Mouse (Mus musculus): ENCODE results near the gene Cdh13. TPM values are rescaled to one million over a fixed set of nuclear protein-coding genes. Genes with fewer than 3 reads are reported as not detected.

Gene Cdh13
- polyA plus RNA-seq, 1 experiment = 30.7 TPM

GRCm38 (mm10) chr8:118381641-118382040 lies 98.1 kb downstream of the Cdh13 start:
- Histone ChIP-seq H3K4me1 (ENCODE audit: control insufficient read depth, insufficient read depth, insufficient read length, low read length) (peaks cover 4% of the 10 kb centered on the region), H3K4me3 (ENCODE audit: insufficient read depth, low read depth, low read length) (no peak overlapping the region), H3K27ac (replicated peaks; ENCODE audit: low read depth, low read length) (no peak overlapping the region)

- Histone ChIP-seq H3K4me3 (ENCODE audit: insufficient read depth, low read depth, low read length) (no peak overlapping the region), H3K27ac (replicated peaks; ENCODE audit: low read depth, low read length) (no peak overlapping the region), H3K4me1 (ENCODE audit: control insufficient read depth, insufficient read depth, insufficient read length, low read length) (peaks cover 4% of the 10 kb centered on the region)
Measured at GRCm38 (mm10) chr8:118384314-118384713, 100.8 kb downstream of the Cdh13 start.

GRCm38 (mm10) chr8:118389456-118389855 lies 105.9 kb downstream of the Cdh13 start:
- H3K27ac ChIP-seq (replicated peaks; ENCODE audit: low read depth, low read length) = no peak overlapping the region
- no peak overlapping the region for H3K4me3 ChIP-seq (ENCODE audit: insufficient read depth, low read depth, low read length)
- H3K4me1 ChIP-seq (ENCODE audit: control insufficient read depth, insufficient read depth, insufficient read length, low read length) = peaks cover 3% of the 10 kb centered on the region; the same call in 1 of the 2 replicates

DNA sequence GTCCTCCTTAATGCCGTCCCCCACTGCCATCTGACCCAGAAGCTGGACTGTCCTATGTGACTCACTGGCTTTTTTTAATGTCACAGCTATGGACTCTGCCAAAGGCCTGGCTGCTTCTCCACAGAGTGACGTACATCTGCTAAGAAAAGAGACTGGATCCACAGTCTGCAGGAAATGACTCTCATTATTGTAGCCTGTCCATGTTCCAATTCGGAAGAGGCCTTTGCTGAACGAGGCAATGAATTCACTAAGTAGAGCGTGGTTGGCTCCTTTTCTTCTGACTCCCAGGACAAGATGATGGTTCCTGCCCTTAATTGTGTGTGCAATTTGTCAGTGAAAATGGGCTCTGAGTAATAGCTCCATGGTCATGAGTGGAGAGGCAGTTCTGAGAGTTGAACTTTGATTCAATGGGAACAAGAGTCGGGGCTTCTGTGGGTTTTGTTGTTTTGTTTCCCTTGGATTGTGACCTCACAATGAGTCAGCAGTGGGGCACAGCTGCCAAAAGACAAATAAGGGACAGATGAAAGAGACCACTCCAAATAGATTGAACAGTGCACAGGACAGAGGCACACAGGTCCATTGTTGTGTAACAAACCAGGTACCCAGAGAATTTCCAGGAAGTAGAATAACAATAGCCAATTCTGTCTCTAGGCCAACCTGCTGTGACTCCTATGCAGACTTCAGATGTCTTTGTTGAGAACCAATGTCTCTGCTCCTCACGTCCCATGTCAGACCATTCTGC lies 110.5 kb downstream of the Cdh13 start:
- peaks cover 11% of the 10 kb centered on the region; the same call in 1 of the 2 replicates for H3K4me1 ChIP-seq (ENCODE audit: control insufficient read depth, insufficient read depth, insufficient read length, low read length)
- no peak overlapping the region for H3K4me3 ChIP-seq (ENCODE audit: insufficient read depth, low read depth, low read length)
- H3K27ac ChIP-seq (replicated peaks; ENCODE audit: low read depth, low read length) = peak overlapping the region; percentile 99

DNA sequence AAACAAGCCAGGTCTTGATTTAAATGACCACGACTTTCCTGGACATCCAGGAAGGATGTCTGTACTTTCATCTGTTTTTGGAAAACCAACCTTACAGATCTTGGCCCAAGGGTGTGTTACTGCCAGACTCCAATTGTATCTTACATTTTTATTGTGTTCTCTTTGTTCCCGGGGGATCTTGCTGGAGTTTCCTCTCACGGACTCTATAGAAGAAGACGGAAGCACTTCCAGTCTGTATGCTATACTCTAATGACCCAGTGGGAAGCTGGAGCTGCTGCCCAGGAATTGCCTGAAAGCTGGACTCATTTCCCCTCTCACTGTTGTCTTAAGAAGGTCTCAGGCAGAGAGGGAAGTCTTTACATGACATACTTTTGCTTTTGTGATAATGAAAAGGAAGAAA lies 111.6 kb downstream of the Cdh13 start:
- Histone ChIP-seq H3K4me1 (ENCODE audit: control insufficient read depth, insufficient read depth, insufficient read length, low read length) (peaks cover 11% of the 10 kb centered on the region; the same call in 1 of the 2 replicates), H3K27ac (replicated peaks; ENCODE audit: low read depth, low read length) (peak overlapping the region; percentile 99)

DNA sequence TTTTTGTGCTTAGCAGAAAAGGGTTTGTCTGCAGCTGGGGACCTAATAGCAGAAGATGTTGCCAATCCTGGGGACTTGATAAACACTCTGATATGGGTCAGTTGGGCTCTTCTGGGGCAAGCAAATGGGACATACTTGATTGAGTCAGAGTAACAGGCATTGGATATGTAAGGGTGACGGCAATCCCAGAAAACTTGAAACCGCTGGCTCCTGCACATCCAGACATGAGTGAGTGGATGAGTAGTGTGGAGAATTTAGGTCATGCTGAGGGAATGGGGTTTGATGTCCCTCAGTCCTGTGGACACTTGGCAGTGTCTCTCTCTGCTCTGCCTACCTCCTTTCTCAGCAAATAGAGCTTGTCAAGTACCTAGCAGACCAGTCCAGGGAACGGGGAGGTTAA lies 121.3 kb downstream of the Cdh13 start:
- no peak overlapping the region for H3K27ac ChIP-seq (replicated peaks; ENCODE audit: low read depth, low read length)
- H3K4me1 ChIP-seq (ENCODE audit: control insufficient read depth, insufficient read depth, insufficient read length, low read length) = 0 out of 2 replicates have a peak, but pooled peaks cover 3% of the 10 kb centered on the region
- H3K4me3 ChIP-seq (ENCODE audit: insufficient read depth, low read depth, low read length) = no peak overlapping the region

More for the DNA sequence above, 111.6 kb downstream of the Cdh13 start:
- H3K4me3 ChIP-seq (ENCODE audit: insufficient read depth, low read depth, low read length) = no peak overlapping the region

- Histone ChIP-seq H3K4me1 (ENCODE audit: control insufficient read depth, insufficient read depth, insufficient read length, low read length) (0 out of 2 replicates have a peak, but pooled peaks cover 3% of the 10 kb centered on the region), H3K4me3 (ENCODE audit: insufficient read depth, low read depth, low read length) (no peak overlapping the region), H3K27ac (replicated peaks; ENCODE audit: low read depth, low read length) (no peak overlapping the region)
Measured at GRCm38 (mm10) chr8:118407322-118407721, 123.8 kb downstream of the Cdh13 start.

DNA sequence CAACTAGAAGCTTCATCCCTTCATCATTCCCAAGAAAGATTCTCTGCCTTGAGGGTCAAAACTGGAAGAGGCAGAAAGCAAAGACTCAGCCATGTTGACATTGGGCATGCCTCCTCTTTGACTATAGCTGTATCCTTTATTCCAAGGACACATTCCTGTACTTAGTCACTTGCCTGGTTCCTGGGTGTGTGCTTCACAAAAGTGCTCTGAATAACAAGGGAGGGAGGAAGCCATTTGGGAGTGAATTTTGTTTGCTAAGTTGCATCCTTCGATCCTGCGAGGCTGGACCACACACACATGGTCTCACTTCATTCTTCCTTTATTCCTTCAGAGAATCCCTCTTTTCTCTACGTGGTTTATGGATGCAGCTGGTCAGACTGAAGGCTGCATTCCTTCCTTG lies 125.9 kb downstream of the Cdh13 start:
- H3K4me1 ChIP-seq (ENCODE audit: control insufficient read depth, insufficient read depth, insufficient read length, low read length) = 0 out of 2 replicates have a peak, but pooled peaks cover 3% of the 10 kb centered on the region
- H3K27ac ChIP-seq (replicated peaks; ENCODE audit: low read depth, low read length) = no peak overlapping the region

DNA sequence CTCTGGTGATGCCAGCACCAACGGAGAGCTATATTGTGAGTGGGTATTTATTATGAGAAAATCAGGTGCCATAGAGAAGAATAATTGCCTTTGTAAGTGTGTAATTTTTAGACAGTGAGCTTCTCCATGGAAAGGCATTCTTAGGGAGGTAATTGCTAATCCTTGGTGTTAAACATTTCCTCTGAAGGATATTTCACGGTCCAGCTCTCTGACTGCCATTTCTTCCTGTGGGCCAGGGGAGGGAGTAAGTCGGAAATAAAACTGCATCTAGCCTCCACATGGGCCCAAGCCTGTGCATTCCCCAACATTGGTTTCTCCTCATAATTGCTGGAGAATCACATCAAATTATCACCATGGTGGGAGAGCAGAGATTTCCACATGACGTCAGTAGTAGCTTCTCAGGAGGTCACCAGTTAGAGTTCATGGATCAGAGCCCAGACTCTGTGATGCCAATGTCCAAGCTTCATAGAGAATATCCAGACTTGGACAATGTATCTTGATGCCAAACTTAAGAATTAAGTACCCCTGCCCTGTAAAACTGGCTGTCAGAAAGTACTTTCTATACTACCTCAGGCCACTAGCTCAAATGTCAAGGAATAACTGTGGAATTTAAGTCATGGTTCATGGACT lies 126.9 kb downstream of the Cdh13 start:
- no peak overlapping the region for H3K4me3 ChIP-seq (ENCODE audit: insufficient read depth, low read depth, low read length)
- no peak overlapping the region for H3K27ac ChIP-seq (replicated peaks; ENCODE audit: low read depth, low read length)
- H3K4me1 ChIP-seq (ENCODE audit: control insufficient read depth, insufficient read depth, insufficient read length, low read length) = 0 out of 2 replicates have a peak, but pooled peaks cover 3% of the 10 kb centered on the region

More for the DNA sequence above, 125.9 kb downstream of the Cdh13 start:
- H3K4me3 ChIP-seq (ENCODE audit: insufficient read depth, low read depth, low read length) = no peak overlapping the region

DNA sequence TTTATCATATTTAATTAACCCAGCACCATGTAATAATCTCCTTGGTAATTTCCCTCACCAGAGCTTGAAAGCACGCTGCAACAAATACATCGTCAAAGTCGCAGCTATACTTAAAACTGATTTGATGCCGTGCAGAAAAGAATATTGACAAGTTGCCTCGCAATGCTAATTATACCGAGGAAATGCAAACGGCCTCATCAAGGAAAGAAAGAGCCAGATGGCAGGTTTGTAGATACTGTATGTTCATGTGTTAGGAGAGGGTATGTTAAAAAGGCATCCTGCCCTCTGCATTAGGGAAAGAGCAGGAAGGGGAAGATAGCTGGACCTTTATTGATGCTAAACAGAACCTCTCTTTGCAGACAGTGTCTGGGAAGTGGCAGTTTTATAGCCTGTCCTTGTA lies 132.1 kb downstream of the Cdh13 start:
- Histone ChIP-seq H3K4me1 (ENCODE audit: control insufficient read depth, insufficient read depth, insufficient read length, low read length) (no peaks in the 10 kb centered on the region), H3K4me3 (ENCODE audit: insufficient read depth, low read depth, low read length) (no peak overlapping the region), H3K27ac (replicated peaks; ENCODE audit: low read depth, low read length) (no peak overlapping the region)

- Histone ChIP-seq H3K4me1 (ENCODE audit: control insufficient read depth, insufficient read depth, insufficient read length, low read length) (peaks cover under 1% of the 10 kb centered on the region; the same call in 1 of the 2 replicates), H3K4me3 (ENCODE audit: insufficient read depth, low read depth, low read length) (no peak overlapping the region), H3K27ac (replicated peaks; ENCODE audit: low read depth, low read length) (no peak overlapping the region)
Measured at GRCm38 (mm10) chr8:118416811-118417355, 133.3 kb downstream of the Cdh13 start.

DNA sequence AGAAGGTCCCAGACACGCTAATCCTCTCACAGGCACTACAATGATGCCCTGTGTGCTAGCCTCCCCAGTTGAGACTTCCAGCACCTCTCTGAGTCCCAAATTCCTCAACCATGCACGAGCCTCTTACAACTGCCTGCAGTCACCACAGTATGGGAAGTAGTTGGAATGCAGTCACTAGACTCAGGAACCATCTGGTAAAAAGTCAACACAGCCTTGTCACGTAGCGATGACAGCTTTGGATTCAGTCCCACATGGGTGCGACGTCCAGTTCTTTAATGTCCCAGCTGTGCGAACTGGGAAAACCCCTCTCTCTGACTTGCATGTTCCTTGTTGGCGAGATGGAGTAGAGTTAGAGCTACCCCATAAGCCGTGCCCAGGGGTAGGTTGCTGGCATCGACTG lies 139.1 kb downstream of the Cdh13 start:
- peaks cover 6% of the 10 kb centered on the region; the same call in 1 of the 2 replicates for H3K4me1 ChIP-seq (ENCODE audit: control insufficient read depth, insufficient read depth, insufficient read length, low read length)
- H3K27ac ChIP-seq (replicated peaks; ENCODE audit: low read depth, low read length) = peak overlapping the region; percentile 46
- H3K4me3 ChIP-seq (ENCODE audit: insufficient read depth, low read depth, low read length) = no peak overlapping the region

DNA sequence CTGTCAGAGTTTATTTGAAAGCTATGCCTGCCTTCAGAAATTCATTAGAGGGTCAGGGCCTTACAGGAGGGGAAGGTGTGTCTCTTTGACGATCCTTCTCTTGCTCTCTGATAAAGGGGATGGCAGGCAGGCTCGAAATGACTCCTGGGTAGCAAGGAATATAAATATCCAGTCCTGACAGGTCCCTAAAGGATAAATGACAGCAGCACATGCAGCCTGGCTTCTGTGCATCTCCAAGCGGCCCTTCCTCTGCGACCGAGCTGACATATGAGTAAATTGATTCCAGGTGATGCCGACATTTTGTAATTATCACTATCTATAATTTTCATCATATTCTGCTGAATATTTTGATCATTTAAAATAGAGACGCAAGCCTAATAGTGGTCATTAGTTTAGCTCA lies 145.4 kb downstream of the Cdh13 start:
- Histone ChIP-seq H3K4me1 (ENCODE audit: control insufficient read depth, insufficient read depth, insufficient read length, low read length) (peaks cover 13% of the 10 kb centered on the region), H3K27ac (replicated peaks; ENCODE audit: low read depth, low read length) (no peak overlapping the region), H3K4me3 (ENCODE audit: insufficient read depth, low read depth, low read length) (no peak overlapping the region)

DNA sequence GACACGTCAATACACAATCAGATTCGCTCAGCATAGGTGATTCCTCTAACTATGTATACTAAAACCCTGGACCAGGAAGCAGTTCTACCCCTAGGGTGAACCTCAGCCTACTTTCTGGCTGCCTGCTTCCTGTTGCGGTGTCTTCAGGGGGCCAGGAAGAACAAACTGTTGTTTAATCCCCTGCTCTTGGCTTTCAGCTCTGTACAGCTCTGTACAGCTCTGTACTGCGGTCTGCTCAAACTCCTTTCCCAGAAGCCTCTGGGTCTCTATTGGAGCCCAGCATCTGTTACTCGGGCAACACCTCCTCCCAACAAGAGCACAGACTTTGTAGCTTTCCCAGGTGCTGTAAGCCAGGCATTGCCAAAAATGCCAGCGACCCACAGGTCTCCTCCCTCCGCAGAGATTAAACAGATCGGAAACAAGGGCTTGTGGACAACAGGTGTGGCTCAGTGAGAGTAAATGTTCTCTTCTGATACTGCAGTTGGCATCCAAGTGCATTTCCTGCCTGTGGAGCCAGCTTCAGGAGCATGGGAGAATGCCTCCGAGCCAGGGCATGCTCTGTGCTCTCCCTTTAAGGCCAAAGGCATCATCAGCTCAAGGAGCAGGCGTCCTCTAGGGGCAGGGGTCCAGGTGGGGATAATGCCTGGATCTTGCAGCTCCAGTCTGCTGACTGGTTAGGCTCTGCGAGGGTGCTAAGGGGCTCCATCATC lies 148.4 kb downstream of the Cdh13 start:
- peaks cover 16% of the 10 kb centered on the region for H3K4me1 ChIP-seq (ENCODE audit: control insufficient read depth, insufficient read depth, insufficient read length, low read length)
- no peak overlapping the region for H3K4me3 ChIP-seq (ENCODE audit: insufficient read depth, low read depth, low read length)
- H3K27ac ChIP-seq (replicated peaks; ENCODE audit: low read depth, low read length) = peak overlapping the region; percentile 50
